Mouse (Mus musculus): ENCODE results near the gene Adprm.

DNA sequence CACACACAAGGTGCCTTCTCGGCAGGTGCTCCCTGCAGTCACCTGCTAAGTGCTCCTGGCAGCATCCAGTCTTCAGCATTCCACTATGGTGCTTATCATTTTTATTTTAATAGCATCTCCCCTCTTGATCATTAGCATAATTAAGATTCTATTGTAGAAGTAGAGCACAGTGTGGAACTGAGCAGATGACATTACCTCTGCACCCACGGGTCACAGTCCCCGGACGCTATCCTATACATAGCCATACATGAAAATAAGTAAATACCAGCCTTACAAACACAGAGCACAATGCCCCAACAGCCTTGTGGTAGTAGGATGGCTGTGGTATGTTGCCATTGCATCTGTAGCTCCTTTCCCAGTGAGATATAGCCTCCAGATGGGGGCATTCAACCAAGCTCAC is 43.9 kb downstream of the Adprm start:
- TF ChIP-seq CTCF (IDR thresholded peaks at IDR 0.05; ENCODE audit: control insufficient read depth, insufficient read depth, low read length) (no peak), POLR2A (IDR thresholded peaks at IDR 0.05; ENCODE audit: borderline replicate concordance, control insufficient read depth, low read depth, low read length) (no peak)
